Mouse (Mus musculus) intestine, embryonic 16.5 days (tissue): Measurements from ENCODE around the gene Abcc1. TPM values are rescaled to one million over a fixed set of nuclear protein-coding genes. Genes with fewer than 3 reads are reported as not detected.

Experiments used
- ATAC-seq: fragments of 200-750 bp; cut with Nextera tagmentation; 2 replicates; pipeline ENCODE4 v1.8.0; 2017; ENCODE audit warnings: moderate TSS enrichment, moderate library complexity
- H3K27ac ChIP-seq: fragments of 300-500 bp; sonication (generic); 2 replicates; pipeline ENCODE4 v1.5.1; 2014; ENCODE audit warnings: mild to moderate bottlenecking, low read length
- H3K27me3 ChIP-seq: fragments of 300-500 bp; sonication (generic); replicated peaks from 2 replicates; pipeline ENCODE4 v1.6.1; 2014; ENCODE audit warnings: low read length, control low read depth, mixed read lengths; ENCODE audit not compliant: control insufficient read depth, insufficient read depth
- H3K36me3 ChIP-seq: fragments of 300-500 bp; sonication (generic); 2 replicates; pipeline ENCODE4 v1.6.1; 2014; ENCODE audit warnings: low read length, control low read depth; ENCODE audit not compliant: control insufficient read depth, insufficient read depth
- H3K4me1 ChIP-seq: fragments of 300-500 bp; sonication (generic); 2 replicates; pipeline ENCODE4 v1.6.1; 2014; ENCODE audit warnings: low read length, control low read depth, mixed read lengths; ENCODE audit not compliant: control insufficient read depth, insufficient read depth
- H3K4me2 ChIP-seq: fragments of 300-500 bp; sonication (generic); 2 replicates; pipeline ENCODE4 v1.6.1; 2014; ENCODE audit warnings: low read depth, low read length, control low read depth
- H3K4me3 ChIP-seq: fragments of 300-500 bp; sonication (generic); 2 replicates; pipeline ENCODE4 v1.5.1; 2014; ENCODE audit warnings: mild to moderate bottlenecking, low read length
- H3K9ac ChIP-seq: fragments of 300-500 bp; sonication (generic); 2 replicates; pipeline ENCODE4 v1.6.1; 2014; ENCODE audit warnings: low read depth, low read length
- H3K9me3 ChIP-seq: fragments of 300-500 bp; sonication (generic); 2 replicates; pipeline ENCODE4 v1.6.1; 2016; ENCODE audit warnings: low read length, control low read depth; ENCODE audit not compliant: control insufficient read depth
- WGBS: fragments of 180-500 bp; shearing (Covaris S2); extraction: QIAGEN DNeasy Blood & Tissue Kit; methylation state at CpG from one replicate; pipeline ENCODE4 v1.1.7; 2014; 5-methylcytosine and 5-hydroxymethylcytosine counted together
- polyA plus RNA-seq: library from polyadenylated mRNA; unstranded; fragments of >200 nt; fragmentation: Nextera tagmentation; extraction: Ambion mirVana; gene quantifications from 2 replicates; pipeline ENCODE4 v1.2.1, GENCODE M21; 2015

The Abcc1 gene
- polyA plus RNA-seq, 1 experiment from 2014 or later: 7.1 TPM

DNA sequence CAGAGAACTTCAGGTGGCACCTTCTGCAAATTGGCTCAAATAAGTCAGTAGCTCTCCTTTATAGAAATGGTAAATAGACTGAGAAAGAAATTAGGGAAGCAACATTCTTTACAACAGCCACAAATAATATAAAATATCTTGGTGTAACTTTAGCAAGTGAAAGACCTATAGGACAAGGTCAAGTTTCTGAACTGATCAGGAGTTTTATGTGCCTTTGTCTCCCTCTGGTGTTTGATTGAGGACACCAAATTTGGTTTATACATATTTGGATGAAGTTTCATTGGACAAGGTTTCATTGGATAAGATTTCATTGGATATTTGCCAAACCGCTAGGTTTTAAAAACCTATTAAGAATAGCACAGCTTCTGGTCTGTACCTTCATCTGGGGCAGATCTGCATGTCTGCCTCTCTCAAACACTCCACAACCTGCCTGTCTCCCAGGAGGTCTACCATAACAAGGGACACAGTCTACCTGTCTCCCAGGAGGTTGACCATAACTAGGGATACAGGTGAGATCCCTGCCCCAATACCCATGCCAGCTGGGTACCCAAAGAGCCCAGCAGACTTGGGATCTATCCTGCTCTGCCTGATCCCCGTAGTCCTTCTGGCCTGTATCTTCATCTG lies 132.2 kb downstream of the Abcc1 start:
- Histone ChIP-seq H3K9me3 (no peaks in the 10 kb centered on the region), H3K4me2 (no peak overlapping the region), H3K36me3 (no peaks in the 10 kb centered on the region), H3K4me1 (no peaks in the 10 kb centered on the region), H3K27me3 (no peaks in the 10 kb centered on the region), H3K9ac (no peak overlapping the region), H3K27ac (no peak overlapping the region), H3K4me3 (no peak overlapping the region)
- 73% methylated on average over 2 of the region's 2 CpGs for WGBS
- ATAC-seq: no peak

DNA sequence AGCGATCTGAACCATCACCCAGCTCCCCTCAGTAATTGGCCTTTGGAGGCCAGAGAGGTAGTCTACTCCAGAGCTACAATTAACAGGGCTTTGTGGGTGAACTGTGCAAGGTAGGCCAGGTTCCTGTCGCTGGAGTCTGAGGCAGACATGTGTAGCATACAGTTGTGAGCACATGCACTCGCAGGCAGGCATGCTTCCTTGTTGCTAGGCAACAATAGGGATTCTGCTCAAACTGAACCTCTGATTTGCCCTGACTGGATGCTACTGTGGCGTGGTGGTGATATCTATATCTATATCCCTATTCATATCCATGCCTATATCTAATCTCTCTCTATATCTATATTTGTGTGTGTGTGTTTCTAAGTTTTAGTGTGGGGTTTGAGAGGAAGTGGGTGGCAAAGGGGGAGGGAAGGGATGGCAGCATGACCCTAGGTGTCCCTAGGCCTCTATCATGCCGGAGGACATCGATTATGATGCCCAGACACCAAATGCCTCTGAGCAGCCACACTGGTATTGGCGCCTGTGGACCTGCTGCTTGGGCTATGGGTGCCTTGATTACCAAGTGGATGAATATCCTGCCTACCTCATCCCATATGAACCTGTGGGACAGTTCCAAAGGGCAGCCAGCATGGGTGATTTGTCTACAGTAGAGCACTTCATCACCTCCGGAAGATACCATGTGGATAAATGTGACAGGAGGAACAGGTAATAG lies 140.4 kb downstream of the Abcc1 start:
- no peak for ATAC-seq
- H3K27me3 ChIP-seq: no peaks in the 10 kb centered on the region
- H3K4me2 ChIP-seq: no peak overlapping the region
- H3K4me1 ChIP-seq: no peaks in the 10 kb centered on the region
- no peaks in the 10 kb centered on the region for H3K9me3 ChIP-seq
- no peak overlapping the region for H3K9ac ChIP-seq
- 81% methylated on average over 8 of the region's 8 CpGs for WGBS
- no peaks in the 10 kb centered on the region for H3K36me3 ChIP-seq
- H3K4me3 ChIP-seq: no peak overlapping the region
- no peak overlapping the region for H3K27ac ChIP-seq

DNA sequence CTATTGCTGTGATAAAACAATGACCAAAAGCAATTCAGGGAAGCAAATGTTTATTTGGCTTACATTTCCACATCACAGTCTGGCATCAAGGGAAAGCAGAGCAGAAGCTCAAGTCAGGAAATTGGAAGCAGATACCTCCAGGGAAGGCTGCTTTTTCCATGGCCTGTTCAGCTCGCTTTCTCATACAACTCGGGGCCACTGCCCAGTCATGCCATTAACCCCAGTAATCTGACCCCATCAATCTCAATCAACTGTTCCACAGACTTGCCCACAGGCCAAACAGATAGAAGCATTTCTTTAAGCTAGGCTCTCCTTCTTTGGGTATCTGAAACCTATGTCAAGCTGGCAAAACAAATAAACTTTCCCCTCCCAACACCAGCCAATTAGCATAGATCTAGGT lies 145.1 kb downstream of the Abcc1 start:
- Histone ChIP-seq H3K4me2 (no peak overlapping the region), H3K4me1 (no peaks in the 10 kb centered on the region), H3K36me3 (no peaks in the 10 kb centered on the region), H3K4me3 (no peak overlapping the region), H3K27ac (no peak overlapping the region), H3K9me3 (no peaks in the 10 kb centered on the region), H3K9ac (no peak overlapping the region), H3K27me3 (no peaks in the 10 kb centered on the region)
- no peak for ATAC-seq
- 18% methylated on average over 2 of the region's 2 CpGs for WGBS

Other genes with a start within 250 kb of the Abcc1 start
- 59.2 and 65.8 TPM in 2 replicates for gene Nde1, start 198.3 kb upstream of the Abcc1 start, polyA plus RNA-seq
- gene Marf1, start 198.2 kb upstream of the Abcc1 start, polyA plus RNA-seq: 11.1 and 11.9 TPM in 2 replicates
- 140 and 148 TPM in 2 replicates for gene Myh11, start 70.2 kb upstream of the Abcc1 start, polyA plus RNA-seq
- gene Fopnl, start 44.2 kb upstream of the Abcc1 start, polyA plus RNA-seq: 106 and 115 TPM in 2 replicates
- gene A630010A05Rik, start 200.8 kb downstream of the Abcc1 start, polyA plus RNA-seq: not detected in 2 replicates